Mouse (Mus musculus): ENCODE data around the gene Gon4l. TPM values are rescaled to one million over a fixed set of nuclear protein-coding genes. Genes with fewer than 3 reads are reported as not detected.
A peak's percentile ranks its signal among the peaks of the same experiment; 100 is the strongest.

Gene Gon4l
- total and polyA plus RNA-seq, 3 experiments = 33.8 to 52.2 (median 35.0) TPM

DNA sequence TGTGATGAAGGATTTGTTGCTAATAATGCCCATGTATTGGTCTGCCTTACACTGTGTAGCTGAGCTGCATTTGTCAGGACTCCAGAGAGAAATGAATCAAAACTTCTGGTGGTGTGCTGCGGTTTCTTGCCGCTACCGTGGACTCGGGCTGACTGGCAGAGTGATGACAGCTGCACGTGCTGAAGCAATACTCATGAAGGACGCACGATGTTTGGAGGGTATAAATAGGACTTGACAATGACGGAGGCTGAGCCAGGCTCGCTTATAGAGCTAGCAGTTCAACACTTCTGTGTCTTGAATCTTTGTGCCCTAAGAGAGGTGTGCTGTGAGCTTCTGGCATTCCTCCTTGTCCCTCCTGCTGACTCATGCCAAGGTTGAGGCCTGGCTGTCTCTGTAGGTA is 86.4 kb downstream of the Gon4l start:
- peaks cover 21 to 24% of the 10 kb centered on the region in 2 experiments for H3K36me3 ChIP-seq (ENCODE audit: control insufficient read depth in 1 of 2, insufficient read depth in 2 of 2, low read length in 2 of 2)
- H3K4me3 ChIP-seq (ENCODE audit: control insufficient read depth in 1 of 2, insufficient read depth in 1 of 2, low read depth in 2 of 2, low read length in 2 of 2) = no peak overlapping the region
- H3K4me1 ChIP-seq (ENCODE audit: control insufficient read depth in 1 of 2, insufficient read depth in 2 of 2, low read length in 2 of 2) = peaks cover 12 to 24% of the 10 kb centered on the region in 2 experiments
- H3K9ac ChIP-seq (ENCODE audit: control insufficient read depth, low read depth, low read length, poor library complexity, severe bottlenecking) = no peak overlapping the region
- TF ChIP-seq POLR2AphosphoS2 (IDR thresholded peaks at IDR 0.05; ENCODE audit: low read length) = no peak
- TF ChIP-seq POLR2A (IDR thresholded peaks at IDR 0.05; ENCODE audit: control insufficient read depth in 1 of 2, insufficient read depth in 1 of 2, low read depth in 1 of 2, low read length in 2 of 2, poor library complexity in 1 of 2) = 0 out of 4 replicates have a peak, but pooled peaks of 1 of the 2 experiments have one; percentile 14
- TF ChIP-seq JUND (IDR thresholded peaks at IDR 0.05; ENCODE audit: low read depth, low read length) = no peak
- no peak for TF ChIP-seq POLR2AphosphoS5 (IDR thresholded peaks at IDR 0.05; ENCODE audit: borderline replicate concordance, low read depth, low read length)
- TF ChIP-seq USF1 (IDR thresholded peaks at IDR 0.05; ENCODE audit: low read depth, low read length) = no peak
- no peaks in the 10 kb centered on the region for H3K27me3 ChIP-seq (ENCODE audit: control insufficient read depth in 1 of 2, insufficient read depth in 2 of 2, low read length in 2 of 2)
- no peaks in the 10 kb centered on the region for H3K79me2 ChIP-seq (ENCODE audit: control insufficient read depth, insufficient read depth, low read length, poor library complexity)
- DNase-seq (ENCODE audit: low read depth, low spot score) = no peak
- no peaks in the 10 kb centered on the region for H3K9me3 ChIP-seq (replicated peaks; ENCODE audit: insufficient read depth, low read length)
- no peak overlapping the region for H3K27ac ChIP-seq (ENCODE audit: control insufficient read depth, low read depth, low read length)

- no peaks in the 10 kb centered on the region for H3K27me3 ChIP-seq (ENCODE audit: control insufficient read depth in 1 of 2, insufficient read depth in 2 of 2, low read length in 2 of 2)
- H3K4me1 ChIP-seq (ENCODE audit: control insufficient read depth in 1 of 2, insufficient read depth in 2 of 2, low read length in 2 of 2) = peaks cover 12 to 24% of the 10 kb centered on the region in 2 experiments
- H3K27ac ChIP-seq (ENCODE audit: control insufficient read depth, low read depth, low read length) = peak overlapping the region; percentile 89
- peak overlapping the region; percentile 29 for H3K9ac ChIP-seq (ENCODE audit: control insufficient read depth, low read depth, low read length, poor library complexity, severe bottlenecking)
- H3K9me3 ChIP-seq (replicated peaks; ENCODE audit: insufficient read depth, low read length) = no peaks in the 10 kb centered on the region
- no peaks in the 10 kb centered on the region for H3K79me2 ChIP-seq (ENCODE audit: control insufficient read depth, insufficient read depth, low read length, poor library complexity)
- no peak overlapping the region for H3K4me3 ChIP-seq (ENCODE audit: control insufficient read depth in 1 of 2, insufficient read depth in 1 of 2, low read depth in 2 of 2, low read length in 2 of 2)
- DNase-seq (ENCODE audit: low read depth, low spot score) = peak; percentile 95
- H3K36me3 ChIP-seq (ENCODE audit: control insufficient read depth in 1 of 2, insufficient read depth in 2 of 2, low read length in 2 of 2) = peaks cover 24 to 28% of the 10 kb centered on the region in 2 experiments
- no peak for TF ChIP-seq CHD2 (IDR thresholded peaks at IDR 0.05; ENCODE audit: low read length)
- TF ChIP-seq POLR2AphosphoS5 (IDR thresholded peaks at IDR 0.05; ENCODE audit: borderline replicate concordance, low read depth, low read length) = no peak
- TF ChIP-seq USF1 (IDR thresholded peaks at IDR 0.05; ENCODE audit: low read depth, low read length) = no peak
- TF ChIP-seq ZMIZ1 (IDR thresholded peaks at IDR 0.05; ENCODE audit: low read depth, low read length) = no peak
- peak; percentile 50; the same call in 1 of the 2 replicates for TF ChIP-seq MAX (IDR thresholded peaks at IDR 0.05; ENCODE audit: low read length)
- peak; percentile 46; the same call in 1 of the 2 replicates for TF ChIP-seq MAFK (IDR thresholded peaks at IDR 0.05; ENCODE audit: borderline replicate concordance, low read depth, low read length)
- peak; percentile 95 for TF ChIP-seq SIN3A (IDR thresholded peaks at IDR 0.05; ENCODE audit: low read length)
- TF ChIP-seq E2F4 (IDR thresholded peaks at IDR 0.05; ENCODE audit: borderline replicate concordance, low read depth, low read length) = no peak
- no peak for TF ChIP-seq USF2 (IDR thresholded peaks at IDR 0.05; ENCODE audit: borderline replicate concordance in 1 of 2, insufficient read depth in 1 of 2, low read depth in 1 of 2, low read length in 2 of 2)
- peak; percentile 88; the same call in 1 of the 2 replicates for TF ChIP-seq UBTF (IDR thresholded peaks at IDR 0.05; ENCODE audit: borderline replicate concordance, insufficient read depth, low read depth, low read length)
- no peak for TF ChIP-seq MEF2A (IDR thresholded peaks at IDR 0.05; ENCODE audit: extremely low read depth, insufficient replicate concordance, low read depth, low read length, poor library complexity, severe bottlenecking)
- TF ChIP-seq CTCF (IDR thresholded peaks at IDR 0.05 in 2 of 3, conservative IDR thresholded peaks at IDR 0.05 in 1 of 3; ENCODE audit: control insufficient read depth in 1 of 3, insufficient read depth in 1 of 3, low read depth in 2 of 3, low read length in 3 of 3, poor library complexity in 1 of 3, severe bottlenecking in 1 of 3) = no peak
- peak; percentile 92 for TF ChIP-seq GATA1 (IDR thresholded peaks at IDR 0.05; ENCODE audit: low read depth, low read length)
- TF ChIP-seq MYB (IDR thresholded peaks at IDR 0.05; ENCODE audit: low read depth, low read length) = no peak
- no peak for TF ChIP-seq CHD1 (IDR thresholded peaks at IDR 0.05; ENCODE audit: low read depth, low read length)
- TF ChIP-seq ELF1 (IDR thresholded peaks at IDR 0.05; ENCODE audit: low read depth, low read length) = no peak
- TF ChIP-seq ETS1 (IDR thresholded peaks at IDR 0.05; ENCODE audit: low read depth, low read length) = peak; percentile 88
- no peak for TF ChIP-seq JUND (IDR thresholded peaks at IDR 0.05; ENCODE audit: low read depth, low read length)
- TF ChIP-seq TCF12 (IDR thresholded peaks at IDR 0.05; ENCODE audit: low read depth, low read length) = peak; percentile 93
- TF ChIP-seq EP300 (IDR thresholded peaks at IDR 0.05; ENCODE audit: low read depth in 1 of 2, low read length in 2 of 2) = peak; percentile 65 to 90
- peak; percentile 88 for TF ChIP-seq MXI1 (IDR thresholded peaks at IDR 0.05; ENCODE audit: low read depth, low read length)
- no peak for TF ChIP-seq ZC3H11A (IDR thresholded peaks at IDR 0.05; ENCODE audit: low read depth, low read length)
- TF ChIP-seq ZNF384 (IDR thresholded peaks at IDR 0.05; ENCODE audit: low read depth, low read length) = peak; percentile 96
- no peak for TF ChIP-seq GABPA (IDR thresholded peaks at IDR 0.05; ENCODE audit: low read depth, low read length)
- 0 out of 2 replicates have a peak, but pooled peaks have one; percentile 9 for TF ChIP-seq NRF1 (IDR thresholded peaks at IDR 0.05; ENCODE audit: insufficient read depth, low read depth, low read length, poor library complexity, severe bottlenecking)
- TF ChIP-seq HCFC1 (IDR thresholded peaks at IDR 0.05; ENCODE audit: low read depth, low read length) = 0 out of 2 replicates have a peak, but pooled peaks have one; percentile 42
- no peak for TF ChIP-seq NELFE (IDR thresholded peaks at IDR 0.05; ENCODE audit: low read depth, low read length)
These were observed 89.1 kb downstream of the Gon4l start for GRCm38 (mm10) chr3:88923989-88924591.

All from MEL (cell line).